Mouse (Mus musculus): ENCODE measurements around the gene Rhbdf1.
"Not testable (repeated sequence)": the region's sequence is repeated elsewhere in the genome, so short reads cannot be mapped to it uniquely, and the experiment has no call there.

The Rhbdf1 gene

DNA sequence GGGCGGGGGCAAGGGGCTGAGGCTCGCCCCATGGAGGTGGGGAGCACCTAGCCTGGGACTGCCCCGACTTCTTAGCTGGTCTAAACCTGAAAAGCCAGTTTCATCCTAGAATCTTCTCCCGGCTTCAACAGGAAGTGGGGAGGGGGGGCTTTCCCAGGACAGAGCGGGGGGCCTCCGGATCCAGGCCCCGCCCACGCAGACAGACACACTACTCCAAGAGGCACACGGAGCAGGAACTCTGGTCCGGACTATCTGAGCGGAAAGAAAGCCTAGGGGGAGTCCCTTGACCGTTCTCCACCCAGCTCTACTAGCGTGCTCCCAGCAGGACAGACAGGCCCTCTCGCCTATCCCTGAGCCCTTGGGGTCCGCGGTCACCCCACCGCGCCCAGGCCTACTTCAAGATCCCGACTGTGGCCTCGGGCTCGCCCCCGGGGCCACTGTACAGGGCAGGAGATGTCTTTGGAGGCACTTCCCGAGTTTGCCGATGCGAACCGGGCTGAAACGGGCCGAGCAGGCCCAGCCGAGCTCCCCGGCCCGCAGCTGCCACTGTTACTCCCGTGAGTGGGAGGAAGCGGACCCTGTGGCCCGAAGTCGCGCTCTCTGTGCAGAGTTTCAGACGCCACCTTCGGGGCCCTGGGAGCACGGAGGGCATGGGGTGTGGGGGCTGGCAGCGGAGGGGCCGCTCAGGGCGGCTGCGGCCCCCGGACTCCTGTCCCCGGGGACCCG lies 712 bp downstream of the Rhbdf1 start:
- no peak for DNase-seq (ENCODE audit: low read depth, low spot score)

GRCm38 (mm10) chr11:32220607-32221224 lies 1.4 kb downstream of the Rhbdf1 start:
- no peak for DNase-seq (ENCODE audit: low read depth, low spot score)

GRCm38 (mm10) chr11:32219287-32219686 lies 2.8 kb downstream of the Rhbdf1 start:
- no peak for DNase-seq (ENCODE audit: low read depth, low spot score)

DNA sequence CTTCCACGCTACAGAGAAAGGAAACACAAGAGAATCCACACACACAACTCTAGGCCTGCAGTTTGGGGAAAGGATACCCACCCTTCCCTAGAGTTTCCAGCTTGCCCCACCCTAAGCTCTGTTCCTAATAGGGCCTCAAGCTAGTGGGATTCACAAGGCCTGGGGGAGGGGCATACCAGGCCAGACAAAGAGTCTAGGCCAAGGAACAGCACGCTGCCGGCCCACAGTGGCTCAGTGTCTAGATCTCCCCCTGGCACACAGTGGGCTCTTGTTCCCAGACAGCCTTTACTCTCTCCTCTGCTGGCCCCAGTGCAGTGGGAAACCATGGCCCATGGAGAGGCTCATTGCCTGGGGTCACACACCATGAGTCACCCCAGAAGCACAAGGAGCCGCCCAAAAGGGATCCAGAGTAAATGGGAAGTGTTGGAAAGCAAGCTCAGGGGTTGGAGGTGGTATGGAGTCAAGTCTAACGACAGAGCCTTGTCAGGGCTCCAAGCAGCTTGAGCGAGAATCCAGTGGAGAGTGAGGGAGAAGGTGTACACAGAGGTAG lies 3.5 kb downstream of the Rhbdf1 start:
- DNase-seq (ENCODE audit: low read depth, low spot score): no peak

- DNase-seq (ENCODE audit: low read depth, low spot score): peak; percentile 79
Observed at GRCm38 (mm10) chr11:32216851-32217250, 5.2 kb downstream of the Rhbdf1 start.

DNA sequence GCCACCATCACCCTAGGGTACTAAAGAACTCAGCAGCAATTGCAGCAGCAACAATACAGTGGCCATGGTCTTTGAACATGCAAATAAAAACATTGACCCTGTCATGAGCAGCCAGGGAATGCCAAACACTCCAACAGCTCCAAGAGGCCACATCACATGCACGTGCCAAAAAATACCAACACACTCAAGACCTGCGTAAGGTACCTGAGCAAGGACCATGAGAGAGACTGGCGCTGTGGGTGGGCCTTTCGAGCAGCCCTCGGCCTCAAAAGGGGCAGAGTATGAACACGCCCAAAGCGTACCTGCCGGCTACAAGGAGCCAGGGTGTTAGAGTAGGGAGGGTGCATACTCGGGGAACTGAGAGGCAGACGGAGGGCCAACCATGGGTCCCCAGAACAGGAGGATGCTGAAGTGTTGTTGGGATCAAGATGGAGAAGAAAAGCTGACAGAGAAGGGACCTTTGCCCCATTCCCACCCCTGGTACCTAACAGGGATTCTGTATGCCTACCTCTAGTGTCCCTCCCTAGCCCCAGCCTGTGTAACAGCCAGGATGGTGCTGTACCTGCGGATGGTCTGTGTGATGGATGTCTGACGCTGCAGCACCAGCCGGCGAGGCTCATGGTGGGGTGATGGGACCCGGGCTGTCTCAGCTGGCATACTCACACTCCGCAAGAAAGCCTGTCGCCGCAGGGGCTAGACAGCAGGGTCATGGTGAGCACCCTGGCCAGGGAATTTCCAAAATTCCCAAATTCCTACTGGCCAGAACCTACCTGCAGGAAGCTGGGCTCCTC lies 6.5 kb downstream of the Rhbdf1 start:
- DNase-seq (ENCODE audit: low read depth, low spot score): no peak

DNA sequence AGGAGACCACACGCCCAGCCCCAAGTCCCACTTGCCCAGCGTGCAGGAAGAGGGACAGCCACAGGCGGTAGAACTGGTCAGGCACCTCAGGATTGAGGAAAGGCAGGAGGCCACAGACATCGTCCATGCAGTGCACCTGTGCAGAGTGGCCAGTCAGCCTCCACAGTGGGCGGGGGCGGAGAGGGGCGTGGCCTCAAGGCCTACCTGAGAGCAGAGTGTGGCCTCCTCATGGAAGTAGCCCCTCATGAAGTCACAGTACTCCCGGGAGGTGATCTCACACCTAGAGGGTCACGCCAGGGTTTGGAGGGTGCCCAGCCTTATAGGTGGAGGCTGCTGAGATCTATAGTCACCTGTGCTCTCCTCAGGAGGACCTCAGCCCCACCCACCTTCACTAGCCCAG lies 11.5 kb downstream of the Rhbdf1 start:
- DNase-seq (ENCODE audit: low read depth, low spot score): no peak

DNA sequence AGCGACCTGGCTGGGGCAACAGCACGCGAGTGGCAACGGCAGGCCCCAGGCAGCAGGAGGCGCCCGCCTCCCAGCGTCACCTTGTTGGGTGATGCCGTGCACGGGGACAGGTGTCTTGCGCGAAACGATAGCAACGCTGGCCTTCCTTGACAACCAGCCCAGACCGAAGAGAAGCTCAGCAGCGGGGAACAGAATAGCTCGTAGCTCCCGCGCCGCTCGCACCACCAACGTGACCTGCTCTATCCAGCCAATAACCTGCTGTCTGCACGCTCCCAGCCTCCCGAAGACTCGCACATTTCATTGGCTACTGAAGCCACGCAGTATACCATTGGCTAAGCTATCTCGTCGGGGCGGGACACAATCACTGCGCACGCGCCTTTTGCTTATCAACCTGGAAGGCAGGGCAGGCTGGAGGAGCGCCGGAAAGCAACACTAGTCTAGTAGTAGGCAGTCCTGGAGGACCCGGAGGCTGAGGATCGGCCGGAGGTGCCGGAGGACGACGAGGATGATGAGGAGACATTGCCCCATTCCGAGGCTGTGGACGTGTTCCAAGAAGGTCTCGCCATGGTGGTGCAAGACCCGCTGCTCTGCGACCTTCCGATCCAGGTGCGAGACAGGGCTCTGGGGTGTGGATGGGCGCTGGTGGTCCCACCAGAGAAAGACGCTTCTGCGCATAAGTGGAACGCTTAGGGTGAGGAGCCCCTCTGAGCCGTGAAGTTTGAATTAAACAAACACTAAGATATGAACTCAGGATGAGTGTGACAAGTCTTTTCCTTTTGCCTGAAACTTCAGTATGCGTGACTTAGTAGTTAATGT lies 16.8 kb downstream of the Rhbdf1 start, which contains the start of gene Snrnp25:
Gene Snrnp25, plus strand, starts transcription at position 358 of the 816 bp plus-strand sequence.
- DNase-seq (ENCODE audit: low read depth, low spot score): peak; percentile 96

- no peak for DNase-seq (ENCODE audit: low read depth, low spot score)
Observed at GRCm38 (mm10) chr11:32201922-32202685, 20.0 kb downstream of the Rhbdf1 start.

DNA sequence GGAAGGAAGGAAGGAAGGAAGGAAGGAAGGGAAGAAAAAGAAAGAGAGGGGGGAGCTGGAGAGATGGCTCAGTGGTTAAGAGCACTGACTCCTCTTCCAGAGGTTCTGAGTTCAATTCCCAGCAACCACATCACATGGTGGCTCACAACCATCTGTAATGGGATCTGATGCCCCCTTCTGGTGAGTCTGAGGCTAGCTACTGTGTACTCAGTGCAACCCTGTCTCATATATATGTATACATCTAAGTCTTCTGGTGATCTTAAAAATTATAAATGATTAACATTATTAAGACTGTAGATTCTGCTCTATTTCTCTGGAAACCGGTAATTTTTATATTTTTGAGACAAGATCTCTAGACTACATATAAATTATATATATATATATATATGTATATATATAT lies 21.1 kb downstream of the Rhbdf1 start:
- DNase-seq (ENCODE audit: low read depth, low spot score): not testable (repeated sequence)

DNA sequence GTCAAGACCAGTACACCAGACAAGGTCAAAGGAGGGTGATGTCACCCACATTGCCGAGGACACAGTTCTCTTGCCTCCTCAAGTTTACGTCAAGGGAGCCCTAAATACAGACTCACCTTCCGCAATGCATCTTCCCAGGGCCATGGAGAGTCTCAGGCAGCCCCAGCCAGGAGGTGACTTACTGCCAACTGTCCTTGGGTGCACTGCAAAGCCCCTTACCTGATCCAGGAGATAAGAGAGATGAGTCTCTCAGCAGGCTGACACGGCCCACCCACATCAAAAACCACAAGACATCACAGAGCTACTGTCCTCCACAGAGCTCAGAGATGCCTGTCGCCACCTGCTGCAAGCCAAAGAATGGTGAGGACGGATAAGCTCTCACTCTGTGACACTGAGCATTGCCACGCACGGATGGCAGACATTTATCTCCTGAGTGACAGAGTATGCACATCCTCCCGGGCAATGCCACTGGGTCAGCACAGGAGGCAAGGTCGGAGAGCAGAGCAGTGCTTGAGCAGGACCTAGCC lies 22.0 kb downstream of the Rhbdf1 start, which contains the start of gene Il9r:
Gene Il9r, minus strand, starts transcription at position 205 of the 527 bp plus-strand sequence.
- DNase-seq (ENCODE audit: low read depth, low spot score): no peak

GRCm38 (mm10) chr11:32199230-32199629 lies 22.9 kb downstream of the Rhbdf1 start:
- no peak for DNase-seq (ENCODE audit: low read depth, low spot score)

GRCm38 (mm10) chr11:32198256-32198955 lies 23.7 kb downstream of the Rhbdf1 start:
- DNase-seq (ENCODE audit: low read depth, low spot score): no peak

GRCm38 (mm10) chr11:32197766-32198165 lies 24.3 kb downstream of the Rhbdf1 start:
- DNase-seq (ENCODE audit: low read depth, low spot score): no peak

DNA sequence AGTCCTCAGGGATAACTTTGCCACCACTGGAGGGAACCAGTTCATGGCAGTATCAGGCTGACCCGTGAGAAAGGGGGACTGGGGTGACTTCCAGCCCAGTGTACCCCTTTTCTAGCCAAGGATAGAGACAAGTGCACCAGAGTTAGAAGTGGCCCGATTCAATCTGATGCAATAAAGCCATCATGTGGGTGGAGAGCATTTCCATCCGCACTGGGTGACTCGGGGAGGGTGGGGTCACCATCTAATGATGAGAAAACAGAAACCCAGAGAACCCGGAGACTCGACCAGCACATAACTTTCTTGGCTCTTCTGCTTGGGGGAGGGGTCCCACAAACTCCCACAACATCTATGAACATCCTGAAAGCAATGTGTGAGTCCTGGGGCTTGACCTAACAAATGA lies 25.4 kb downstream of the Rhbdf1 start:
- DNase-seq (ENCODE audit: low read depth, low spot score): no peak

DNA sequence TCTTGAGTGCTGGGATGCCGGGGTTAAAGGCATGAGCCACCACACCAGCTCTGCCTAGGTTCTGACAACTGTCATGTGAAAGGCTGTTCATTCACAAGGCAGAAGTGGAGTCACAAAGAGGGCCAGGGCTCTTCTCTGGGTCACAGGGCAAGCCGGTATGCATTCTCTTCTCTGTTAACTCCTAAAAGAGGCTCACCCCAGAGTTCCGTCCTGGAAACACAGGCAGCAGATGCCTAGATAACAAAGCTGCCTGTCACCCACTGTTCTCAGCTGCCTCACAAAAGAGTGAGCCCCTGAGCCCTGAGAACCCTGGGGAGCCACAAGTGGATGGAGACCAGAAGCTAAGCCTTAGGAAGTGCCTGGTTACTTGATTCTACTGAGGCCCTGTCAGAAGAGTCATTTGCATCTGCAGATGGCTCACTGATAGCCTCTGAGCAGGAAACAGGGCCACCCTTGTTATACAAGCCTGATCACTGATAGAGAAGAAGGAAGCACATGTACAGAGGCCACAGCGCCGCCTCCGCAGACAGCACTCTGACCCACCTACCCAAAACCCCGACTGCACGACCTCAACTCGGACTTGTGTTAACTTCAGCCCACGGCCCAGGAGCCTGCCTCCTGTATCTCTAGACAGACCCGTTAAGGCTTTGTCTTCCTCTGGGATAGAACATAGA lies 26.1 kb downstream of the Rhbdf1 start:
- no peak for DNase-seq (ENCODE audit: low read depth, low spot score)

DNA sequence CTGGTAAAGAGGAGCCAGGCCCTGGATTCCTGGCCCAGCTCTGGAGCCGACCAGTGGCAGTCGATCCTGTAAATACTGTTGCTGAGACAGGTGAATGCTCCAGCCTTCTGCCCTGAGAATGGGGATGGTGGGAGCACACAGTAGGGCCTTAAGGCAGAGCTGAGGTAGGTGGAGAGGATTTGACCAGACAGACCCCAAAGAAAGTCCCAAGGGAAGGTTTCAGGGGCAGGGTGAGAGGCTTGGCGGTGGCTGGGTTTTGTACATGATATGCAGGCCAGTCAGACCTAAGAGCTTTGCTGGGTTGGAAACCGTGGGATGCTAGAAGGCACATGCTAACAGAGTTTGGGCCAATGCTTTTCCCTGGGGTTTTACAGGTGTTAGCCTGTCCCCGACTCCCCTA lies 27.5 kb downstream of the Rhbdf1 start:
- DNase-seq (ENCODE audit: low read depth, low spot score): no peak

DNA sequence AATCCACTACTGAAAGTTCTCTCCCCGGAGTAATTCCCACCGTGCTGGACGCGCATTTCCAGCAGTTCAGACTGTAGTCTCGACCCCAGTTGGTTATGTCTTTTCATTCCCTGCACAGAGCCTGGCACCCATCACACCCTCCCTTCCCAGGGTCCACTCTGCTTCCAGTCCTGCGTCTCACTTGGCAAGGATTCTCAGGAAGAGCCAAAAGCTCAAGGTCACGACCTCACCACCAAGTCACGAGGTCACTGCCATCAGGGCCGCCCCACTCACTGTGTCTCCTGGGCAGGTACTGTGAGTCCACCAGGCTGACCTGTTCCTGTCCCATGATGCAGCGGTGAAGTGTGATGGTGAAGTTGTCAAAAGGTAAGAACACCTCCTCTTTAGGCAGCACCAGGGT lies 28.0 kb downstream of the Rhbdf1 start:
- DNase-seq (ENCODE audit: low read depth, low spot score): no peak

DNA sequence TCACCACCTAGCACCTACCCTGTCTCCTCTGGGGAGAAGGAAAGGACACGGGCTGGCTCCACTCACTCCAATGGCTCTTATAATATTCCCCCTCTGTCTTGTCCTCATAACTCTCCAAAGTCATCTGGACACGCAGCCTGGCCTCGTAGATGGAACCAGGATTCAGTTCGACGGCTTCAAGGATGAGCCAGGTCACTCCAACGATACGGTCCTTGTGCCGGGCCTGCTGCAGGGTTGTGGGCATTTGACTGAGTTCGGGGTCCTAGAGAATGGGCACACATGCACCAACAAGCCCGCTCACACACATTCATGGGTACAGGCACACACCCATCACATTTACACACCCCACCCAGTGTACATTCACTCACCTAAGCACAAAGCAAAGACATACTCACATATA lies 28.9 kb downstream of the Rhbdf1 start:
- DNase-seq (ENCODE audit: low read depth, low spot score): no peak
